Mouse (Mus musculus): Measurements from ENCODE around the gene Mgrn1. TPM values are rescaled to one million over a fixed set of nuclear protein-coding genes. Genes with fewer than 3 reads are reported as not detected.

Mgrn1 gene
- polyA plus RNA-seq (2014; fragmentation: Illumina TruSeq; extraction: RNeasy Lipid Tissue Mini Kit (QIAGEN cat#74804); ENCODE audit: low read depth, low replicate concordance): 80.9 TPM

DNA sequence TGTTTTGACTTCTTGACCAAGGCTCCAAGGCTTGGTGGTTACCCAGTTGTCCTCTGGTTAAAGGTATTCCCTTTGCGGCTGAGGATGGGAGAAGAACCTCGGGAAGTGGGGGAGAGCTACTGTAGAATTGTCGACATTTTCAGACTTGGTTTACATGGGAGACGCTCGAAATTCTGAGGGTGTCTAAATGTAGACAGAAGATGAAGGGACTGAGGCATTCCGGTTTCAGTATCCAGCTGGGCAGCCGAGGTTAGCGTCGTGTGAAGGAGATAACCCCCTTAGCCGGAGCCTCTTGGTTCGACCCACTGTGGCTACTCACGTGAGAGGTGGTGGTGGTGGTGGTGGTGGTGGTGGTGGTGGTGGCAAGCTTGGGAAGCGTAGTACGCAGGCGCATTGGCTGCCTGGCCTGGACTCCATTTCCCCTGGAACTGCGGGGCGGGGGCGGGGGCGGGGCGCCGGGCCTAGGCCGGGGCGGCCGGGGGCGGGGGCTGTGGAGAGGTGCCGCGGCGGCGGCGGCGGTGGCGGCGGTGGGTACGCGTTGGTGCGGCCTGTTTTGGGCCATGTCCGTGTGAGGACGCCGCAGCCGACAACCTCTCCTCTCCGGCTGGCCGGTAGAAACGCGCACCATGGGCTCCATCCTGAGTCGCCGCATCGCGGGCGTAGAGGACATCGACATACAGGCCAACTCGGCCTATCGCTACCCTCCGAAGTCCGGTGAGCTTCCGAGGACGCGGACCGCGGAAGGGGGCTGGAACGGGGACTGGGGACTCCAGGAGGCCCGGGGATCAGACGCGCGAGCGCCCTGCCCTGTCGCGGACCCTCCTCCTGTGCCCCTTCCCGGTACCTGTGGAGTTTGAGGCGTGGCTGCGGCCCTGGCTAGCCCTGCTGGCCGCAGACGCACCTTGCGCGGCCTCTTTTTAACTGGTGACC, at the start of gene Mgrn1:
Gene Mgrn1, plus strand, starts transcription at position 490 of the 930 bp plus-strand sequence.

DNA sequence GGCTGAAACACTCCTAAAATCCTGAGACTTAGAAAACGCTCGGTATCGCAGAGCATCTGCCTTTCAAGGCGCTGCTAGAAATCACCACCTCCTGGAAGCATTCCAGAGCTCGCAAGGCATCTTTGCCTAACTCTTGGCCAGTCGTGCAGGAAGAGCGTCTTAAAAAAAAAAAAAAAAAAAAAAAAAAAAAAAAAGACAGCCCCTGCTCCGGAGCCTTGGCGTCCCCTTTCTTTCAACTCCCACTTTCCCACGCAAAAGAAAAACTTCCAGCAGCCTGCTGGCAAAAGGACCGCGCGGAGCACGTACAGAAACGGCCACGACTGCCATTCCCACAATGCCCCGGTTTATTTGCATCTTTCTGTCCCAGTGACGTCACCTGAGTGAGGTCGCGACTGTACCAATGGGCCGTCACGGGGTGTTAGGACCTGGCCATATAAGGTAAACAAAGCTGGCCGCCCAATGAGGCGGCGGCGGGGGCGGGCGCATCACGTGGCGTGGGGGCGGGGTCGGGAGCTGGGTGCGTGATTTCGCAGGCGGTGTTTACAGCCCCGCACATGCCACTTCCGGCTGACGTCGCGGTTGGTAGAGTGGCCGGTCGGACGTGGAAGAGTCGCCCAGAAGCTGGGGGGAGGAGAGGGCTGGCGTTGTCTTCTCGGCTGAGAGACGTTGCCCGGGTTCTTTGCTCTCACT, 5.8 kb upstream of the Mgrn1 start, which contains the start of gene Ubald1:
Gene Ubald1, minus strand, starts transcription at position 180 of the 690 bp plus-strand sequence.

DNA sequence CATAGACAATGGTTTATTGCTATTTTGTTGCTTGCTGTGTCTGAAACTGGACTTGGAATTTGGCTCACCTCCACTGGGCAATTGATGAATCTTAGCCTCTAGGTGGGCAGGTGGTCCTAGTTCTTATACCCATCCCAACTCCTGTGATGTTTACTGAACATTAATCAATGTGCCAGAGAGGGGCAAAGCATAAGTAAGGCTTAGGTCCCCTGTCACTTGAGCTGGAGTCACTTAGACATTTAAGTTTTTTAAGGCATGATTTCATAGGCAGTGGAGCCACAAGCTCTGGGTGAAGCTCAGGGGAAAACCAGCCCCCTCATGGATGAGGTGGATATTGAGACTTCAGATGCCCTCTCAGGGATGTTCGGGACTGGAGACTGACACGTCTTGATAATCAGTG, 52.4 kb downstream of the Mgrn1 start, which contains the start of gene Nudt16l1:
Gene Nudt16l1, plus strand, starts transcription at position 301 of the 400 bp plus-strand sequence.

DNA sequence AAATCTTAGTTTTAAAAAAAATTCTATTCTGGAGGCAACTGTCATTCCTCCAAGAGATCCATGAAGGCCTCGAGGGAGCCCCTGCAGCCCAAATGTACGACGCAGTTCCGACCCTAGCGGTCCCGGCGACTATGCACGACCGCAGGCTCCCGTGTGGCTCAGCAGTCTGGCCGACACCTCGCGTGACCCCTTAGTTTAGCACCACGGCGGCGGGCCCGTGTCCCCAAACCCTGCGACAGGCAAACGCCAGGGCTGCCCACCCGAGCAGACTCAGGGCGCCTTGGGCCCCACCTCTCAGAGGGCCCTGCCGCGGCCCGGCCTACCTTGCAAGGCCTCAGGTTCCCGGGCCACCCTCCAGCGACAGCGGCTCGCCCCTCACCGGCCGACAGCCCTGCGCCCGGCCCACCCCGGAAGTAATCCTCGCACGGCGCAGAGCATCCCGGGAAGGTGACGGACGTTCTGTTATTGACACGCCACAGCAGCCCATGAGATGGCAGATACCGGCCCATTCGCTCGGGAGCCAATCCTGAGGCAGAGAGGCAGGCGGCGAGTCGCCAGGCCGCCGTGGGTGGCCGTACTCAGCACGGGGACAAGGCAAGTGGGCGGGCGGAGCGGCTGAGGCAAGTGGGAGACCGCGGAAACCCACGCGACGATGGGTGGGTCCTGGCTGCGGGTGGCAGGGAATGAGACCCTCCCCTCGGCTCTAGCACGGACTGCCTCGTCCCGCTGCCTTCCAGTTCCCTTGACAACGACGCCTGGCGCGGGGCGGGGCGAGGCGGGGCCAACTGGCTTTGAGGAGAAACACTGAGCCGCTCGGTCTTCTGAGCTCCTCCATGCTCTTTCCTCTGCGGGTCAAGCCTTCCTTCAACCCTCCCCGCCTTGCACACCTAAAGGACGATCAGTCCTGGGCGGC, 78.0 kb downstream of the Mgrn1 start, which contains the start of gene Anks3:
Gene Anks3, minus strand, starts transcription at position 409 of the 913 bp plus-strand sequence.

Other genes with a start within 250 kb of the Mgrn1 start
- gene Vasn, start 246.3 kb upstream of the Mgrn1 start, polyA plus RNA-seq (2014; fragmentation: Illumina TruSeq; extraction: RNeasy Lipid Tissue Mini Kit (QIAGEN cat#74804); ENCODE audit: low read depth, low replicate concordance): 20.9 TPM
- 41.8 TPM for gene Dnaja3, start 246.3 kb upstream of the Mgrn1 start, polyA plus RNA-seq (2014; fragmentation: Illumina TruSeq; extraction: RNeasy Lipid Tissue Mini Kit (QIAGEN cat#74804); ENCODE audit: low read depth, low replicate concordance)
- gene Coro7, start 206.5 kb upstream of the Mgrn1 start, polyA plus RNA-seq (2014; fragmentation: Illumina TruSeq; extraction: RNeasy Lipid Tissue Mini Kit (QIAGEN cat#74804); ENCODE audit: low read depth, low replicate concordance): 39.4 TPM
- 9.1 TPM for gene Nmral1, start 166.9 kb upstream of the Mgrn1 start, polyA plus RNA-seq (2014; fragmentation: Illumina TruSeq; extraction: RNeasy Lipid Tissue Mini Kit (QIAGEN cat#74804); ENCODE audit: low read depth, low replicate concordance)
- 87.0 TPM for gene Hmox2, start 159.9 kb upstream of the Mgrn1 start, polyA plus RNA-seq (2014; fragmentation: Illumina TruSeq; extraction: RNeasy Lipid Tissue Mini Kit (QIAGEN cat#74804); ENCODE audit: low read depth, low replicate concordance)
- 65.2 TPM for gene Cdip1, start 96.0 kb upstream of the Mgrn1 start, polyA plus RNA-seq (2014; fragmentation: Illumina TruSeq; extraction: RNeasy Lipid Tissue Mini Kit (QIAGEN cat#74804); ENCODE audit: low read depth, low replicate concordance)
- gene 4930562C15Rik, start 50.8 kb upstream of the Mgrn1 start, polyA plus RNA-seq (2014; fragmentation: Illumina TruSeq; extraction: RNeasy Lipid Tissue Mini Kit (QIAGEN cat#74804); ENCODE audit: low read depth, low replicate concordance): 1.3 TPM
- 62.1 TPM for gene Ubald1, start 5.9 kb upstream of the Mgrn1 start, polyA plus RNA-seq (2014; fragmentation: Illumina TruSeq; extraction: RNeasy Lipid Tissue Mini Kit (QIAGEN cat#74804); ENCODE audit: low read depth, low replicate concordance)
- 55.2 TPM for gene Nudt16l1, start 52.5 kb downstream of the Mgrn1 start, polyA plus RNA-seq (2014; fragmentation: Illumina TruSeq; extraction: RNeasy Lipid Tissue Mini Kit (QIAGEN cat#74804); ENCODE audit: low read depth, low replicate concordance)
- gene Anks3, start 78.0 kb downstream of the Mgrn1 start, polyA plus RNA-seq (2014; fragmentation: Illumina TruSeq; extraction: RNeasy Lipid Tissue Mini Kit (QIAGEN cat#74804); ENCODE audit: low read depth, low replicate concordance): 37.2 TPM
- 7.8 TPM for gene Sept12, start 111.6 kb downstream of the Mgrn1 start, polyA plus RNA-seq (2014; fragmentation: Illumina TruSeq; extraction: RNeasy Lipid Tissue Mini Kit (QIAGEN cat#74804); ENCODE audit: low read depth, low replicate concordance)
- 51.7 TPM for gene Smim22, start 121.0 kb downstream of the Mgrn1 start, polyA plus RNA-seq (2014; fragmentation: Illumina TruSeq; extraction: RNeasy Lipid Tissue Mini Kit (QIAGEN cat#74804); ENCODE audit: low read depth, low replicate concordance)
- gene Rogdi, start 127.3 kb downstream of the Mgrn1 start, polyA plus RNA-seq (2014; fragmentation: Illumina TruSeq; extraction: RNeasy Lipid Tissue Mini Kit (QIAGEN cat#74804); ENCODE audit: low read depth, low replicate concordance): 117 TPM
- 84.3 TPM for gene Glyr1, start 163.6 kb downstream of the Mgrn1 start, polyA plus RNA-seq (2014; fragmentation: Illumina TruSeq; extraction: RNeasy Lipid Tissue Mini Kit (QIAGEN cat#74804); ENCODE audit: low read depth, low replicate concordance)
- gene Ubn1, start 163.8 kb downstream of the Mgrn1 start, polyA plus RNA-seq (2014; fragmentation: Illumina TruSeq; extraction: RNeasy Lipid Tissue Mini Kit (QIAGEN cat#74804); ENCODE audit: low read depth, low replicate concordance): 26.1 TPM
- gene Ppl, start 246.2 kb downstream of the Mgrn1 start, polyA plus RNA-seq (2014; fragmentation: Illumina TruSeq; extraction: RNeasy Lipid Tissue Mini Kit (QIAGEN cat#74804); ENCODE audit: low read depth, low replicate concordance): 16.3 TPM